25 mouse cellular contexts compared by ENCODE assay signal in the genomic region with DNA sequence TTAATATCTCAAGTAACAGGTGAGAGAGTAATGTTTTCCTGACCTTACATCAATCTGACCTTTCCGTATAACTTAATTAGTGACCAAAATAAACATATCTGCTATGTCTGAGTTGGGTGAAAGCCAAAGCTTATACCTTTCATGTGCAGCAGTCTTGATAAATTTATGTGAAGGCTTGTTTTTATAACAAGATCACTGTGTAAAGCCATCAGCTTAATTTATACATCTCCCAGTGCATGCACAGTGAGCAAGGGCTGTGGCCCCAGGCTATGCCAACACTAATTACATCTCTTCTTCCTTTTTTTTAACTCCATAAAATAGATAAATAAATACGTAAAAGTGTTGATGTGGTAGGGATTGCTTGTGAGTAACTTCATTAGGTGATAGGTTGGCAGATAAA.
"Had no signal": no experiment of that assay in that cellular context is flagged by ENCODE, and none has a peak within 500 bp of the region (broad histone marks: within the 10 kb centered on the region; RNA-seq: fewer than 3 reads in every experiment).

No protein-coding gene starts in this region.

- H3K9me3 ChIP-seq: forebrain, embryonic 15.5 days; heart, embryonic 13.5 days; heart, embryonic 15.5 days; hindbrain, embryonic 13.5 days; hindbrain, embryonic 15.5 days; limb, embryonic 13.5 days; limb, embryonic 15.5 days; liver, embryonic 12.5 days had no signal

- H3K4me2 ChIP-seq: forebrain, embryonic 15.5 days; heart, embryonic 11.5 days; heart, embryonic 13.5 days; heart, embryonic 15.5 days; hindbrain, embryonic 13.5 days; hindbrain, embryonic 15.5 days; limb, embryonic 13.5 days; limb, embryonic 15.5 days; liver, embryonic 12.5 days had no signal

- DNase-seq: forebrain, postnatal 0 days; gastrocnemius, adult 2 months; gastrocnemius, postnatal 10 days; gastrocnemius, postnatal 25 days; heart, adult 18-20 months; heart, postnatal 14 days; heart, postnatal 36 days; kidney, adult 18-20 months; kidney, postnatal 10 days; kidney, postnatal 36 days; layer of hippocampus, adult 9-11 months; layer of hippocampus, postnatal 36 days; left cerebral cortex, postnatal 4 days had no signal

- ATAC-seq: forebrain, embryonic 15.5 days; forebrain, postnatal 0 days; hindbrain, postnatal 0 days; intestine, embryonic 16.5 days; liver, embryonic 12.5 days had no signal

- H3K36me3 ChIP-seq: forebrain, embryonic 15.5 days; heart, embryonic 13.5 days; heart, embryonic 15.5 days; hindbrain, embryonic 13.5 days; hindbrain, embryonic 15.5 days; limb, embryonic 13.5 days; limb, embryonic 15.5 days; liver, embryonic 12.5 days had no signal

- H3K9ac ChIP-seq: forebrain, embryonic 15.5 days; forebrain, postnatal 0 days; heart, embryonic 13.5 days; heart, embryonic 15.5 days; hindbrain, embryonic 13.5 days; hindbrain, embryonic 15.5 days; limb, embryonic 13.5 days; limb, embryonic 15.5 days; liver, embryonic 12.5 days; liver, embryonic 14.5 days had no signal

- H3K4me1 ChIP-seq: forebrain, embryonic 15.5 days; heart, embryonic 13.5 days; heart, embryonic 15.5 days; hindbrain, embryonic 13.5 days; hindbrain, embryonic 15.5 days; limb, embryonic 13.5 days; limb, embryonic 15.5 days; liver, embryonic 12.5 days had no signal

- H3K4me3 ChIP-seq: forebrain, embryonic 15.5 days; gastrocnemius, adult 2 months; heart, embryonic 13.5 days; heart, embryonic 15.5 days; hindbrain, embryonic 13.5 days; hindbrain, embryonic 15.5 days; limb, embryonic 13.5 days; limb, embryonic 15.5 days; liver, embryonic 12.5 days had no signal

- H3K27ac ChIP-seq: forebrain, embryonic 15.5 days; gastrocnemius, adult 2 months; heart, embryonic 13.5 days; heart, embryonic 15.5 days; hindbrain, embryonic 13.5 days; hindbrain, embryonic 15.5 days; hindbrain, postnatal 0 days; limb, embryonic 13.5 days; limb, embryonic 15.5 days; liver, embryonic 12.5 days; liver, embryonic 14.5 days had no signal

- H3K27me3 ChIP-seq: forebrain, embryonic 15.5 days; heart, embryonic 13.5 days; heart, embryonic 15.5 days; hindbrain, embryonic 13.5 days; hindbrain, embryonic 15.5 days; limb, embryonic 13.5 days; limb, embryonic 15.5 days; liver, embryonic 12.5 days had no signal
